Mouse (Mus musculus) C2C12 (cell line): ENCODE results near the gene Mettl24.

Experiments used
- CTCF ChIP-seq: IDR thresholded peaks from one replicate; pipeline ENCODE4 v1.5.1; 2011; ENCODE audit not compliant: control insufficient read depth, insufficient read depth, insufficient read length
- FOSL1 ChIP-seq: IDR thresholded peaks from one replicate; pipeline ENCODE4 v1.8.0; 2011; ENCODE audit warnings: mild to moderate bottlenecking, low read length; ENCODE audit not compliant: poor library complexity, insufficient read depth, severe bottlenecking

- TF ChIP-seq FOSL1 (no peak), CTCF (no peak)
Observed at GRCm38 (mm10) chr10:40813627-40814026, 130.5 kb downstream of the Mettl24 start.
